Mouse (Mus musculus): ENCODE results near the gene Taf1a. TPM values are rescaled to one million over a fixed set of nuclear protein-coding genes. Genes with fewer than 3 reads are reported as not detected.

Taf1a gene
- 1.6 and 3.1 TPM in 2 replicates for polyA plus RNA-seq (2012; rRNA removed)

GRCm38 (mm10) chr1:183388426-183389406 lies at the start of gene Taf1a:
TSS of gene Taf1a (plus strand) at chr1:183388981.

GRCm38 (mm10) chr1:183369427-183370014 lies 19.3 kb upstream of the Taf1a start, which contains the start of gene Mia3:
TSS of gene Mia3 (minus strand) at chr1:183369553.

GRCm38 (mm10) chr1:183417873-183418272 lies 29.1 kb downstream of the Taf1a start, which contains the start of gene Hhipl2:
TSS of gene Hhipl2 (plus strand) at chr1:183418215.

Other genes with a start within 250 kb of the Taf1a start
- 8.0 and 8.5 TPM in 2 replicates for gene Disp1, start 167.5 kb upstream of the Taf1a start, polyA plus RNA-seq (2012; rRNA removed)
- gene Aida, start 92.4 kb upstream of the Taf1a start, polyA plus RNA-seq (2012; rRNA removed) = 1.8 and 3.0 TPM in 2 replicates
- 3.0 and 5.3 TPM in 2 replicates for gene Brox, start 91.7 kb upstream of the Taf1a start, polyA plus RNA-seq (2012; rRNA removed)
- 43.7 and 50.9 TPM in 2 replicates for gene Mia3, start 19.4 kb upstream of the Taf1a start, polyA plus RNA-seq (2012; rRNA removed)
- gene Hhipl2, start 29.2 kb downstream of the Taf1a start, polyA plus RNA-seq (2012; rRNA removed) = 0.08 and 0.15 TPM in 2 replicates